Mouse (Mus musculus) neutrophil, adult 83 days (primary cell): ENCODE results near the gene Gm6040. TPM values are rescaled to one million over a fixed set of nuclear protein-coding genes. Genes with fewer than 3 reads are reported as not detected.

Experiments
- total RNA-seq, 2 experiments: library from RNA; stranded (reverse); gene quantifications; one replicate each; pipeline ENCODE4 v1.2.4; 2023

Gm6040 gene
- total RNA-seq, result not detected

GRCm38 (mm10) chr8:20921971-20922370 is at the start of gene Gm6040:
Gm6040 (minus strand) TSS chr8:20922071.

GRCm38 (mm10) chr8:20944610-20945009 is 22.7 kb upstream of the Gm6040 start, which contains the start of gene AY761185:
AY761185 (minus strand) TSS chr8:20944710.

GRCm38 (mm10) chr8:20902527-20902926 is 19.3 kb downstream of the Gm6040 start, which contains the start of gene Gm15056:
Gm15056 (minus strand) TSS chr8:20902627.

GRCm38 (mm10) chr8:20892369-20892768 is 29.5 kb downstream of the Gm6040 start, which contains the start of gene Defb33:
Defb33 (plus strand) TSS chr8:20892669.

Other genes starting within 250 kb of the Gm6040 start
- not detected for gene Defb33, start 29.4 kb downstream of the Gm6040 start, total RNA-seq
- gene Gm15056, start 19.4 kb downstream of the Gm6040 start, total RNA-seq, result not detected
- not detected for gene AY761185, start 22.6 kb upstream of the Gm6040 start, total RNA-seq
- not detected for gene Defa21, start 103.5 kb upstream of the Gm6040 start, total RNA-seq
- gene Defa23, start 133.0 kb upstream of the Gm6040 start, total RNA-seq, result not detected
- not detected for gene Defa35, start 143.0 kb upstream of the Gm6040 start, total RNA-seq
- gene Defa25, start 162.4 kb upstream of the Gm6040 start, total RNA-seq, result not detected
- not detected for gene Gm14851, start 174.0 kb upstream of the Gm6040 start, total RNA-seq
- gene Defa30, start 212.6 kb upstream of the Gm6040 start, total RNA-seq, result not detected
- gene Defa22, start 240.2 kb upstream of the Gm6040 start, total RNA-seq, result not detected